Mouse (Mus musculus): ENCODE measurements around the gene Fen1. TPM values are rescaled to one million over a fixed set of nuclear protein-coding genes. Genes with fewer than 3 reads are reported as not detected.

Fen1 gene
- total RNA-seq (2023): 28.4 to 35.4 TPM (median 29.7 TPM) in 4 replicates

DNA sequence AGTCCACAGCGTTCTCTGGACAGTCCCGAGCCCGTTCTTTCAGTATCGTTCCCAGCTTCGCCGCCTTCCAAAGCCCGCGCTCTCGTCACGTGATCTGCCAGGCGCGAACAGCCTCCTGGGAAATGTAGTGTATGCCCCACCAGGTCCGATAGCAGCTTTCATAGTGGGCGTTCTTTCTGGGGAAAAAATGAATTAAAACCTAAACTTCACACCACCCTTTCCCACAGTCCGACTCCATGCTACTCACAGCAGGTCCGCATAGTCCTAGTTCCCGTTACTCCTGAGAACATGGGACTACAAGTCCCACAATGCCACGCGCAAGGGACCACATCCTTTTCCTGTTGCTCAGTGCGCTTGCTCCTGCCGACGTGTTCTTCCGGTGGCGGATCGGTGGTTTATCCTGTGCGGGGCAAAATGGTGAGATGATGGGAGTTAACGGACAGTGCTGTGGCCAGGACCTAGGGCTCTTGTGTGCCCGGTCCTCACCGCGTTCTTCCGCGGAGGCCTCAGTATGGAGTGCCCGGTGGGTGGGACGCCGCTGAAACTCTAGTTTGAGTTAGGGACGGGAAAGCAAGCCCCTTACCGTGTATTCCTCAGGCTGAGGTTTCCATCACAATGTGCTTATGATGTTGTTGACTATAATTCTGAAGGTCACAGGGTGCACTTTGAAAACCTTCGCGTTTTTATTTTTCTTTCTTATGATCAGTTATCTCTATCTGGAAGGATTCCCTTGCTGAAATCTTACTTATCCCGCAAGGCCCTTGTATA is at the start of gene Fen1, which contains the start of gene Tmem258:
Gene Fen1, minus strand, starts transcription at position 322 of the 768 bp plus-strand sequence.
Gene Tmem258, plus strand, starts transcription at position 167 of the 768 bp plus-strand sequence.

DNA sequence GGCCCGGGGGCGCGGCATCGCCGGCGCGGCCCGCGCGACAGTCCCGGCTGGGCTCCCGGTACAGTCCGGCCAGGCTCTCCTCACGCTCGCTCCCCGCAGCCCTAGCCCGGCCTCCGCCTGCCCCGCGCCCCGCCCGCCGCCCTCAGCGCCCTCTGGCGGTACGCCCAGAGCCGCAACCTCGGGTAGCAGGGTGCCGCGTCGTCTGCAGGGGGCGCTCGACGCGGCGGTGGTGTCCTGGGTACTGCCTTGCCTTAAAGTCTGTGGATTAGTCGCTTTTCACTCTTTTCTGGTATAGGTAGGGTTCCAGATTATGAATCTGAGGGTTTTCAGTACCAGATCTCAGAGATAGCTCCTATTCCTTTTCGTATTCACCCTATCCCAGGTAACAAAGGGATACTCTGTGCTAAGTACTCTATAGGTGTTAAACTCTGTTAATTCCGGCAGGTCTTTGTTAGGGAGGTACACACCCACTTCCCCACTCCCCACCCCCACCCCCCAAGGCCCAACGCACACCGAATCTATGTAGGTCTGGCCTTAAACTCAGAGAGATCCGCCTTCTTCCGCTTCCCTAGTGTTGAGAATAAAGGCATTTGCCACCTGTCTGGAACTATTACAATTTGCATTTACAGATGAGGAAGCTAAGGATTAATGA is 36.8 kb upstream of the Fen1 start, which contains the start of gene Myrf:
Gene Myrf, minus strand, starts transcription at position 95 of the 652 bp plus-strand sequence.

DNA sequence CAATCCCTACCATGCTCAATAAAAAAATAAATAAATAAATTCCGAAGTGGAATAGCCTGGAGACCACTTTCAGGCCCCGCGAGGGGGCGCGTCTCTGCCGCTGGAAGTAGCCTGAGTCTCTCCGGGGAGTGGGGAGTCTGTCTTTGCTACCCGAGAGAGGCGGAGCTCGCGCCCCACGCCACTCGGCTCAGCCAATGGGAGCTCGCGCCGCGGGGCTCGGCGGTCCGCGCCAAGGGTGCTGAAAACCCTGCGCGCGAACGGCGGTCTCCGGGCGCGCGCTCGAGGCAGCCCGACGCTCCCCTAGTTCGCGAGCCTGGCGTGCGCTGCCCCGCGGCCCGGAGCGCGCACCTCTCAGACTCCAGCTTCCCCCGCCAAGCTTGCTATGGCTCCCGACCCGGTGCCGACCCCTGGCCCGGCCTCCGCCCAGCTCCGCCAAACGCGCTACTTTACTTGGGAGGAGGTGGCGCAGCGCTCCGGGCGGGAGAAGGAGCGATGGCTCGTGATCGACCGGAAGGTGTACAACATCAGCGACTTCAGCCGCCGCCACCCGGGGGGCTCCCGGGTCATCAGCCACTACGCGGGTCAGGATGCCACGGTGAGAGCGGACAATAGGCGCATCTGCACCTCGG is 21.2 kb downstream of the Fen1 start, which contains the start of gene Fads1:
Gene Fads1, plus strand, starts transcription at position 219 of the 629 bp plus-strand sequence.

Other genes with a start within 250 kb of the Fen1 start
- 2,251 to 2,402 TPM (median 2,321 TPM) in 4 replicates for gene Fth1, start 223.6 kb downstream of the Fen1 start, total RNA-seq (2023)
- gene Best1, start 202.5 kb downstream of the Fen1 start, total RNA-seq (2023): 0.36 TPM in 1 of 4 replicates, not detected in the others
- 0.63 to 2.3 TPM (median 1.3 TPM) in 4 replicates for gene Rab3il1, start 202.5 kb downstream of the Fen1 start, total RNA-seq (2023)
- 0.33 to 0.60 TPM (median 0.41 TPM) in 4 replicates for gene Fads3, start 162.6 kb downstream of the Fen1 start, total RNA-seq (2023)
- 0.27 to 1.4 TPM (median 0.86 TPM) in 4 replicates for gene Fads2, start 102.4 kb downstream of the Fen1 start, total RNA-seq (2023)
- 3.3 to 5.7 TPM (median 4.3 TPM) in 4 replicates for gene Fads1, start 21.3 kb downstream of the Fen1 start, total RNA-seq (2023)
- 86.3 to 98.5 TPM (median 92.6 TPM) in 4 replicates for gene Tmem258, start 155 bp downstream of the Fen1 start, total RNA-seq (2023)
- 0.24 TPM in 1 of 4 replicates, not detected in the others for gene Myrf, start 36.6 kb upstream of the Fen1 start, total RNA-seq (2023)
- 0.09 TPM in 1 of 4 replicates, not detected in the others for gene Dagla, start 100.7 kb upstream of the Fen1 start, total RNA-seq (2023)
- not detected in 4 replicates for gene Syt7, start 184.9 kb upstream of the Fen1 start, total RNA-seq (2023)

All from B cell, adult 62 days (primary cell).